Mouse (Mus musculus): ENCODE data around the gene Chst2.

Chst2 gene

DNA sequence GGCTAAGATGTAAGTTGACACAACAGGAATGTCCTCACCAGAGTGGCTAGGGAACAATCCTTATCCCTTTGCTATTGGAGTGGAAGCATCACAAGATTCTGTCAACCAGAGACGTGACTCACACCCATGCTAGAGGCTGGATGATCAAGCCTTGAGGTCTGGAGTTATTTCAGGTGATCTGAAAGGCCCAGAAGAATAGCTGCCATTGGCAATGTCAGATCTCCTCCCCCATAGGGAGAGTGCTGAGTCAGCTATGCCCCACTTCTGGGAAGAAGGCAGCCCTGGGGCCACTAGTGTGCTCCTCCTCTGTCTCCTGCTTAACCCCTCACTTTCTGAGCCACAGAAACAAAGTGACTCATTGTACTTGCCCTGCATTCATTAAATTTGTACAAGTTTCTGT lies 14.5 kb downstream of the Chst2 start:
- TF ChIP-seq GATA4 (IDR thresholded peaks at IDR 0.05; ENCODE audit: insufficient replicate concordance, low read length) = no peak

DNA sequence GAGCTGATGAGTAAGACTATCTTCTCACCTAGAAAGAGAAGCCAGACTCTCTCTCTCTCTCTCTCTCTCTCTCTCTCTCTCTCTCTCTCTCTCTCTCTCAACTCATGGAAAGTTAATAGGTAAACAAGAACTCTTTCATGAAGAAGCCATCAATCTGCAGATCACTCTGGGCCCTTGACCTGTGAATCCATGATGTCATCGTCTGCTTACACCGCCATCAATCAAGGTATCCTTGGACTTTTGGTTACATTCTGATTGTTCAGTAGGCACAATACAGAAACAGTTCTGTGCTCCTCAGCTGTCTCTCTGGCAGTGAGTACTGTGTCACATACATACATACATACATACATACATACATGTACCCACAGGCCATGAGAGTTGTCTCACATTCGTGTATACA lies 16.6 kb downstream of the Chst2 start:
- no peak for TF ChIP-seq GATA4 (IDR thresholded peaks at IDR 0.05; ENCODE audit: insufficient replicate concordance, low read length)

DNA sequence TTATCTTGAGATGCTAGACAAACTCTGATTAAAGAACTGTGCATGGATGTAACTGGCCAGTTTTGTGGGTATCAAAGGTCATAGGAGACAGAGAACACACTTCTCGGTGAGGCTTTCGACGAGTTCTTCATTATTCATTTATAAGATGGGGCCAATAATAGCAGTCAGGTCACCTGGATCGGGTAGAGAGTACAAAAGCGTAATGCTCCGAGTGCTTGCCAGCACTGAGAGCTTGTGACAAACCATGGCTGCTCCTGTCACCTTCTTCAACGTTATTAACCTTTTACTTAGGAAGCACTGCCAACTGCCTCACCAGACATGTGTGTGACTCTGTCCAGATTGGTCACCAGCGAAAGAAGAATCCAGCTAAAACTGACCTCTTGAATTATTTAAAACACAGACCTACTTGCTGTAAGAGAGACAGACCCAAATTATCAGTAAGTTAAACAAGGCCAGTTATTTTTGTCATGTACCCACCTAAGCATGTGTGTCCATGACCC lies 18.6 kb downstream of the Chst2 start:
- no peak for TF ChIP-seq GATA4 (IDR thresholded peaks at IDR 0.05; ENCODE audit: insufficient replicate concordance, low read length)

DNA sequence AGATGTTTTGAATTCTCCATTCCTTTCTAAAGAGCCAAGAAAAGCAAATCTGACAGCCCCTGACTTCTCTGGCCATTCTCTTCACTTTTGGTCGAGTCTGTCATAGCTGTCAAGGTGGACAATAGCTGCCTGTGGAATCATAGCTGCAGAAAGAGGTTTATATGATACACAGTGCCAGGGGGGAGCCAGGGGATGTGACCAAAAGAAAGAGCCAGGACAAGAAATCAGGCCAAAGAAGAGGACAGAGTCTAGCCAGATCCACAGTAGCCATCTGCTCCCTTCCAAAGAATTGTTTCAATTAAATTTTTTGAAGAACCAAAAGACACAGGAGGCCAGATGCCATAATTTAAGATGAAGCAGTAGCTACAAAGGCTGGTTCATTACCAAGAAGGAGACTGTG lies 30.6 kb downstream of the Chst2 start:
- no peak for TF ChIP-seq GATA4 (IDR thresholded peaks at IDR 0.05; ENCODE audit: insufficient replicate concordance, low read length)

DNA sequence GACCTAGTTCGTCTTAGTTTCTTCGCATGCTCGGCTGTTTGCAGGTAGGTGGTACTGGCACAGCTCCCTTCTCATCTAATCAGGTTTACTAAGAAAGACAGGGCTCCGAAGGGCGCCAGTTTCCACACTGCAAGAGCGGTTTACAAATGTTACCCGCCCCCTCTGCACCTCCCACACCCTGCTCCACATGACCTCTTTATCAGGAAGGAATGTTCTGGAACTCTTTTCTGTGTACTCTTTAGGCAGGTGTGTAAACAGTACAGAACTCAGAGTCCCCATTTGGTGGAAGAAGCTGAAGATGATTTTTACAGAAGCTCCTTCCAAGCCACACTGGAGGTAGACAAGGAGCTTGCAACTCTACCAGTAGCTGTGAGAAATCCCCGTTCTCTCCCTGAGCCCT lies 31.2 kb downstream of the Chst2 start:
- no peak for TF ChIP-seq GATA4 (IDR thresholded peaks at IDR 0.05; ENCODE audit: insufficient replicate concordance, low read length)

DNA sequence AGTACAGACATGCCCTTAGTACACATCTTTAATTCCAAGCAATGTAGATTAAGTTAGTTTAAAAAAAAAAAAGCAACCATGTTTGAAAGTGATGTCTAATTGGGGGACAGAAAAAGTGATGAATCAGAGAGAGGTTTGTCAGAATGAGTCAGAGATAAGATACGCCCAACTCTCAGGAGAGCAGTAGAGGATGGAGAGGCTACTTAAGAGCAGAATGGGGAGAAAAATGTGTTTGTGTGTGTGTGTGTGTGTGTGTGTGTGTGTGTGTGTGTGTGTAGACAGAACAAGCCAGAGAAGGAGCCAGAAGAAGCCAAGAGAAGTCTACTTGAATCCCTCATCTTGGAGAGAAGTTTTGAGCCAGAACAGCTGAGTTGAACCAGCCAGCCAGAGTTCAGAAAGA lies 32.8 kb downstream of the Chst2 start:
- no peak for TF ChIP-seq GATA4 (IDR thresholded peaks at IDR 0.05; ENCODE audit: insufficient replicate concordance, low read length)

DNA sequence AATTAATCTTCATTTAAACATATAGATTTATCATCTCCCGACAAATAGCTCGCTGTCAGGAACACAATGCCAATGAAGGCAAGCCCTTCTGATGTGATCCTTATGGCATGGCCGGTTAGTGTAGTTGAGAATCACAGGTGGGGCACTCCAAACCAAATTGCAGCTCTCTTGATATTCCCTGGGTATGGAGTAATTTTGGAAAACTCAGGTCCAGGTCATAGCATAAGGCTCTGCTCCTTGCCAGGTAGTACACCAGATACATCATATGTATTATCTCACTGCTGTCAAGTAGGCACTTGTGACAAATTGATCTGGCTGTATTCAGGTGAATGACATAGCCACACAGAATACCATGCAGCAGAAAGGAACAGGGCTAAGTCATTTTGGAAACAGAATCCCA lies 40.6 kb downstream of the Chst2 start:
- TF ChIP-seq GATA4 (IDR thresholded peaks at IDR 0.05; ENCODE audit: insufficient replicate concordance, low read length) = no peak

DNA sequence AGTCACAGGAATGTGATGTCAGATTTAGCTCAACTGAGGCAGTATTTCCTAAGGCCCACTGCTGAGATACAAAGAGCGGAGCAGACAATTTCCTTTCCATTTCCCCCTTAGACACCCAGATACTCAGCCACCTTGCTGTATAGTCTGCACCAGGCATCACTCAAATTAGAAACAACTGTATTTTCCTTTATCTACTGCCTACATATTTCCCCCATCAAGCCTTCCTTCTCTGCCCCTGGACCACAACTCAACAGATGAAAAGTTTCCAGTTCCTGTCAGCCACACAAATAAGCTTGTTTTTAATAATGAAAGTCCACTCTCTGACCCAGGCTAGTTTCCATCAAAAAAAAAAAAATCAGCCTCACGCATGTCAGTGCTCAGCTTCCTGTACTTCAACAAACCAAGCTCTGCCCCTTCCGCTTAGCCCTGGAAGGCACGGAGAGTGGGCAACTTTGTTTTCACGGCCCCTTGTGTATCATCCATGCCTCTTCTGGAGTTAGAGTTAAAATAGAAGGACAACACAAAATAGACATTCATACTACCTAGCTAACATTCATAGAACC lies 52.6 kb downstream of the Chst2 start:
- no peak for TF ChIP-seq GATA4 (IDR thresholded peaks at IDR 0.05; ENCODE audit: insufficient replicate concordance, low read length)

DNA sequence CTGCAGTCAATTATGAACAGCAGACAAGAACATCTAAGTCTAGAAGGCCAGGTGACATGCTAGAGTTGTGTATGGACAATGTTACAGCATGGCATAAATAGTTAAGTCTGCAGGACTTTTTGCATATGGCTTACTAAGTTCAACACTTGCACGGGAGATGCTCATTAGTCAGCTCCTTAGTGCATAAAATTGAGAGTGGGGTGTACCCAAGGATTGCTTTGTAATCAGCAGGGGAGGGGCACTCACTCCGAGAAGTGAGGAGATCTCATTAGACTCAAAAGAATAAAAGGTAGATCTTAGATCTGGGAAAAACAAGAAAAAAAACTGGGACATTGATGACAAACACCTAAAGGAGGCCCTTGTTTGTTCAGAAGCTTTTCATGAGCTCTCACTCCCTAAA lies 54.6 kb downstream of the Chst2 start:
- TF ChIP-seq GATA4 (IDR thresholded peaks at IDR 0.05; ENCODE audit: insufficient replicate concordance, low read length) = no peak

DNA sequence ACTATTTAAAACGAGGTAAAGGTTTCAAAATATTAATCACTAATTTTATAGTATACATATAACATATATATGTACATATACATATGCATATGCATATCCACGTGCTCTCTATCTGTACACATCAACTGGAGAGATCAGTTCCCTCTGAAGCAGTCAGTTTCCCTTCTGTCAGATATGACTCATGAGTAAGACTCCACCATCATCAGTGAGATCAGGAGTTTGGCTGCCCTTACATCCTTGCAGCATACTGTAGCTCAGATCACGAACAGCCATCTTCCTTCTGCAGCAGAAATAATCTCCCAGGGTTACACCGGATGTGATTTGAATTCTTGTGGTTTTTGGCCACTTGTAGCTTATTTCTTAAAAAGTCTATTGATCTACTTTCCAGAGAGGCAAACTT lies 56.0 kb downstream of the Chst2 start:
- TF ChIP-seq GATA4 (IDR thresholded peaks at IDR 0.05; ENCODE audit: insufficient replicate concordance, low read length) = no peak

All from liver, adult (tissue).